Mouse (Mus musculus) left cerebral cortex, postnatal 10 days (tissue): Measurements from ENCODE around the gene Hrct1. TPM values are rescaled to one million over a fixed set of nuclear protein-coding genes. Genes with fewer than 3 reads are reported as not detected.

Experiments used
- DNase-seq, 2 experiments: peaks; one replicate each; pipeline ENCODE4 v3.0.0; 2021 to 2022; ENCODE audit warnings: low spot score in 2 of 2, mixed read lengths in 1 of 2; ENCODE audit errors: extremely low spot score in 1 of 2
- intact Hi-C: fragments of 180-260 bp; cut with DNase I; formaldehyde crosslinking; loops from one replicate; pipeline ENCODE4 v1.15.1; 2025
- total RNA-seq, 2 experiments: library from RNA; stranded (reverse); gene quantifications; 2 replicates each; pipeline ENCODE4 v1.2.3; 2021

Hrct1 gene
- total RNA-seq, 2 experiments from 2014 or later = 0.87 to 1.1 TPM

GRCm38 (mm10) chr4:43761336-43761735 is 34.3 kb downstream of the Hrct1 start:
- no peak for DNase-seq
- intact Hi-C loops = no loop called here

- intact Hi-C loops = loop anchor here (2.0 kb wide), 1 partner anchor 97 kb away; no protein-coding TSS in a partner anchor
- DNase-seq = peak; percentile 39 to 56
Observed at GRCm38 (mm10) chr4:43763410-43763809, 36.4 kb downstream of the Hrct1 start.

- intact Hi-C loops = no loop called here
- no peak for DNase-seq
Observed at GRCm38 (mm10) chr4:43768341-43768740, 41.4 kb downstream of the Hrct1 start.

GRCm38 (mm10) chr4:43769374-43769773 is 42.4 kb downstream of the Hrct1 start:
- intact Hi-C loops = no loop called here
- no peak for DNase-seq

GRCm38 (mm10) chr4:43770909-43771308 is 43.9 kb downstream of the Hrct1 start, which contains the start of gene Olfr159:
Olfr159 (minus strand) TSS chr4:43771009.
- intact Hi-C loops = no loop called here
- DNase-seq = no peak

GRCm38 (mm10) chr4:43771626-43772025 is 44.6 kb downstream of the Hrct1 start:
- intact Hi-C loops = no loop called here
- DNase-seq = no peak

- DNase-seq = no peak
- intact Hi-C loops = no loop called here
Observed at GRCm38 (mm10) chr4:43772304-43772703, 45.3 kb downstream of the Hrct1 start.

Other genes starting within 250 kb of the Hrct1 start
- gene Sit1, start 243.5 kb upstream of the Hrct1 start, total RNA-seq = not detected
- gene Ccdc107, start 234.3 kb upstream of the Hrct1 start, total RNA-seq = 10 to 100 TPM; 31.1 to 32.5 TPM
- 1 to 10 TPM; 1.1 to 1.4 TPM for gene Arhgef39, start 227.5 kb upstream of the Hrct1 start, total RNA-seq
- gene Car9, start 220.2 kb upstream of the Hrct1 start, total RNA-seq = under 1 TPM in 1 of 2 experiments, not detected in 1; 0.45 TPM
- 1 to 10 TPM; 7.2 to 7.9 TPM for gene Tpm2, start 203.4 kb upstream of the Hrct1 start, total RNA-seq
- 10 to 100 TPM; 74.4 to 74.6 TPM for gene Creb3, start 164.9 kb upstream of the Hrct1 start, total RNA-seq
- 10 to 100 TPM; 48.7 to 55.3 TPM for gene Tln1, start 164.5 kb upstream of the Hrct1 start, total RNA-seq
- gene Rgp1, start 148.5 kb upstream of the Hrct1 start, total RNA-seq = 10 to 100 TPM; 48.5 to 49.7 TPM
- gene Gba2, start 148.3 kb upstream of the Hrct1 start, total RNA-seq = 10 to 100 TPM; 64.1 to 67.1 TPM
- gene Msmp, start 142.7 kb upstream of the Hrct1 start, total RNA-seq = not detected
- 10 to 100 TPM; 47.0 to 47.5 TPM for gene Npr2, start 95.3 kb upstream of the Hrct1 start, total RNA-seq
- gene Spag8, start 73.6 kb upstream of the Hrct1 start, total RNA-seq = 1 to 10 TPM; 2.1 to 2.7 TPM
- gene Hint2, start 70.7 kb upstream of the Hrct1 start, total RNA-seq = 10 to 100 TPM; 25.3 to 30.5 TPM
- 10 to 100 TPM; 57.8 to 60.1 TPM for gene Tmem8b, start 58.2 kb upstream of the Hrct1 start, total RNA-seq
- gene Fam221b, start 58.0 kb upstream of the Hrct1 start, total RNA-seq = 1 to 10 TPM; 1.0 to 1.3 TPM
- not detected for gene Olfr70, start 26.4 kb upstream of the Hrct1 start, total RNA-seq
- gene Olfr71, start 16.9 kb upstream of the Hrct1 start, total RNA-seq = not detected
- under 1 TPM; 0.43 TPM for gene Spaar, start 2.8 kb downstream of the Hrct1 start, total RNA-seq
- gene Olfr159, start 43.8 kb downstream of the Hrct1 start, total RNA-seq = not detected
- gene Olfr156, start 96.7 kb downstream of the Hrct1 start, total RNA-seq = not detected
- not detected for gene Olfr157, start 113.0 kb downstream of the Hrct1 start, total RNA-seq
- gene Olfr155, start 124.4 kb downstream of the Hrct1 start, total RNA-seq = not detected
- 1 to 10 TPM; 5.2 to 6.8 TPM for gene Reck, start 148.3 kb downstream of the Hrct1 start, total RNA-seq
- gene Glipr2, start 230.2 kb downstream of the Hrct1 start, total RNA-seq = 1 to 10 TPM; 2.3 TPM